ENCODE assay signal across 8 mouse cellular contexts in genomic region chr8:120229574-120229916, GRCm38 (mm10). TPM values are rescaled to one million over a fixed set of nuclear protein-coding genes. Genes with fewer than 3 reads are reported as not detected.
DNase-seq lines count a peak whose midpoint lies in the region; ATAC-seq lines count a peak whose summit lies in the region.

No protein-coding gene starts in this region.

- H3K9me3 ChIP-seq in heart, embryonic 15.5 days (replicated peaks) = no peaks in the 10 kb centered on the region
- no peaks in the 10 kb centered on the region for H3K9me3 ChIP-seq in limb, embryonic 11.5 days (ENCODE audit: control insufficient read depth, low read length)
- H3K9me3 ChIP-seq in neural tube, embryonic 12.5 days = no peaks in the 10 kb centered on the region

- peak overlapping the region; percentile 99 for H3K4me2 ChIP-seq in heart, embryonic 15.5 days
- peak overlapping the region; percentile 99 for H3K4me2 ChIP-seq in limb, embryonic 11.5 days (ENCODE audit: low read depth, severe bottlenecking)
- peak overlapping the region; percentile 98 for H3K4me2 ChIP-seq in neural tube, embryonic 12.5 days (replicated peaks)

- peaks cover 30% of the 10 kb centered on the region for H3K27me3 ChIP-seq in heart, embryonic 15.5 days
- no peaks in the 10 kb centered on the region for H3K27me3 ChIP-seq in limb, embryonic 11.5 days (ENCODE audit: control insufficient read depth, insufficient read depth, low read length)
- H3K27me3 ChIP-seq in neural tube, embryonic 12.5 days (replicated peaks) = peaks cover 13% of the 10 kb centered on the region

- no peak for ATAC-seq in heart, embryonic 15.5 days (replicated peaks; ENCODE audit: insufficient number of reproducible peaks, insufficient read depth, low FRiP score, low read depth)
- ATAC-seq in limb, embryonic 11.5 days (ENCODE audit: insufficient number of reproducible peaks, low FRiP score, low TSS enrichment, low read depth) = no peak
- ATAC-seq in neural tube, embryonic 12.5 days (ENCODE audit: low FRiP score, low read depth) = no peak

- peak; percentile 32 for DNase-seq in kidney, adult 18-20 months
- no peak for DNase-seq in kidney, adult 9 months
- peak; percentile 68 for DNase-seq in adrenal gland, postnatal 25 days
- peak; percentile 68 for DNase-seq in limb, embryonic 11.5 days (ENCODE audit: low spot score)
- no peak for DNase-seq in thymus, adult 18-20 months
- no peak for DNase-seq in thymus, postnatal 25 days

- no peaks in the 10 kb centered on the region for H3K36me3 ChIP-seq in heart, embryonic 15.5 days
- no peaks in the 10 kb centered on the region for H3K36me3 ChIP-seq in limb, embryonic 11.5 days (ENCODE audit: control insufficient read depth, insufficient read depth, low read length)
- no peaks in the 10 kb centered on the region for H3K36me3 ChIP-seq in neural tube, embryonic 12.5 days

- H3K4me3 ChIP-seq in heart, embryonic 15.5 days = peak overlapping the region; percentile 54
- H3K4me3 ChIP-seq in limb, embryonic 11.5 days (ENCODE audit: low read depth, low read length) = peak overlapping the region; percentile 67
- peak overlapping the region; percentile 69 for H3K4me3 ChIP-seq in neural tube, embryonic 12.5 days

- 3% methylated on average over 22 of the region's 22 CpGs for WGBS in heart, embryonic 15.5 days
- WGBS in limb, embryonic 11.5 days = under 1% methylated on average over 20 of the region's 22 CpGs
- WGBS in neural tube, embryonic 12.5 days = under 1% methylated on average over 22 of the region's 22 CpGs

- H3K27ac ChIP-seq in heart, embryonic 15.5 days = no peak overlapping the region
- H3K27ac ChIP-seq in limb, embryonic 11.5 days (replicated peaks; ENCODE audit: low read depth, low read length) = no peak overlapping the region
- H3K27ac ChIP-seq in neural tube, embryonic 12.5 days = no peak overlapping the region

- H3K9ac ChIP-seq in heart, embryonic 15.5 days = peak overlapping the region; percentile 56; the same call in 1 of the 2 replicates
- H3K9ac ChIP-seq in limb, embryonic 11.5 days (ENCODE audit: low read length) = peak overlapping the region; percentile 77
- peak overlapping the region; percentile 84 for H3K9ac ChIP-seq in neural tube, embryonic 12.5 days

- H3K4me1 ChIP-seq in heart, embryonic 15.5 days (replicated peaks) = peaks cover 65% of the 10 kb centered on the region
- H3K4me1 ChIP-seq in limb, embryonic 11.5 days (ENCODE audit: control insufficient read depth, insufficient read depth, low read length) = peaks cover 84% of the 10 kb centered on the region
- H3K4me1 ChIP-seq in neural tube, embryonic 12.5 days = peaks cover 93% of the 10 kb centered on the region

RNA-seq across cellular contexts. Expression of gene Gse1, which starts 1.3 kb away (rescaled TPM):
- total RNA-seq in adrenal gland, postnatal 25 days (2021) = 40.1 and 48.8 TPM in 2 replicates
- polyA plus RNA-seq in heart, embryonic 15.5 days (2015; fragmentation: Nextera tagmentation; extraction: Ambion mirVana) = 8.9 and 10.8 TPM in 2 replicates
- 6.6 and 8.2 TPM in 2 replicates for polyA plus RNA-seq in limb, embryonic 11.5 days (2014; fragmentation: Nextera tagmentation; extraction: Ambion mirVana)
- polyA plus RNA-seq in neural tube, embryonic 12.5 days (2016; fragmentation: Nextera tagmentation; extraction: Ambion mirVana) = 26.0 and 30.5 TPM in 2 replicates

RNA-seq across cellular contexts. Expression of gene Fam92b, which starts 52.3 kb away (rescaled TPM):
- total RNA-seq in adrenal gland, postnatal 25 days (2021) = 1.6 TPM in 1 of 2 replicates, not detected in the other
- 0.36 and 0.38 TPM in 2 replicates for polyA plus RNA-seq in heart, embryonic 15.5 days (2015; fragmentation: Nextera tagmentation; extraction: Ambion mirVana)
- 0.16 and 0.27 TPM in 2 replicates for polyA plus RNA-seq in limb, embryonic 11.5 days (2014; fragmentation: Nextera tagmentation; extraction: Ambion mirVana)
- 0.89 and 1.3 TPM in 2 replicates for polyA plus RNA-seq in neural tube, embryonic 12.5 days (2016; fragmentation: Nextera tagmentation; extraction: Ambion mirVana)

Comparison
In these comparisons a context has a peak if more than half of its experiments do, and no peak if none do; other contexts are left out.
1. DNase-seq: peak in kidney, adult 18-20 months (single experiment), adrenal gland, postnatal 25 days (single experiment) and limb, embryonic 11.5 days (single experiment); none in kidney, adult 9 months (single experiment), thymus, adult 18-20 months (0 of 2) and thymus, postnatal 25 days (single experiment).
2. Peak in every context shown above with its lines, with median percentiles within 50 percentile points of each other: H3K4me2 ChIP-seq, H3K4me3 ChIP-seq and H3K9ac ChIP-seq.